Mouse (Mus musculus): ENCODE measurements around the gene Kalrn. TPM values are rescaled to one million over a fixed set of nuclear protein-coding genes. Genes with fewer than 3 reads are reported as not detected.

The Kalrn gene
- total RNA-seq, 2 experiments from 2014 or later: 17.6 to 20.2 TPM

- no peak for DNase-seq
Observed at GRCm38 (mm10) chr16:34034267-34034666, 539.1 kb downstream of the Kalrn start.

- DNase-seq: no peak
Observed at GRCm38 (mm10) chr16:34032011-34032645, 541.2 kb downstream of the Kalrn start.

- no peak for DNase-seq
Observed at GRCm38 (mm10) chr16:34031565-34031964, 541.8 kb downstream of the Kalrn start.

GRCm38 (mm10) chr16:34030379-34030778, 543.0 kb downstream of the Kalrn start:
- DNase-seq: no peak

- DNase-seq: no peak
Observed at GRCm38 (mm10) chr16:34029790-34030189, 543.5 kb downstream of the Kalrn start.

- DNase-seq: no peak
Observed at GRCm38 (mm10) chr16:34017241-34017640, 556.1 kb downstream of the Kalrn start.

- no peak for DNase-seq
Observed at GRCm38 (mm10) chr16:34011991-34012845, 561.1 kb downstream of the Kalrn start.

- no peak for DNase-seq
Observed at GRCm38 (mm10) chr16:34009567-34009966, 563.8 kb downstream of the Kalrn start.

- no peak for DNase-seq
Observed at GRCm38 (mm10) chr16:34005986-34006385, 567.3 kb downstream of the Kalrn start.

- DNase-seq: peak; percentile 47
Observed at GRCm38 (mm10) chr16:34004128-34004578, 569.2 kb downstream of the Kalrn start.

GRCm38 (mm10) chr16:34003566-34004127, 569.7 kb downstream of the Kalrn start:
- no peak for DNase-seq

- DNase-seq: peak; percentile 20
Observed at GRCm38 (mm10) chr16:34000715-34001114, 572.6 kb downstream of the Kalrn start.

- DNase-seq: peak; percentile 42
Observed at GRCm38 (mm10) chr16:33999388-33999787, 573.9 kb downstream of the Kalrn start.

- DNase-seq: no peak
Observed at GRCm38 (mm10) chr16:33998011-33998410, 575.3 kb downstream of the Kalrn start.

- DNase-seq: peak; percentile 70
Observed at GRCm38 (mm10) chr16:33996030-33996429, 577.3 kb downstream of the Kalrn start.

- no peak for DNase-seq
Observed at GRCm38 (mm10) chr16:33995496-33995895, 577.8 kb downstream of the Kalrn start.

- no peak for DNase-seq
Observed at GRCm38 (mm10) chr16:33994321-33994720, 579.0 kb downstream of the Kalrn start.

GRCm38 (mm10) chr16:33990712-33991111, 582.6 kb downstream of the Kalrn start:
- no peak for DNase-seq

- no peak for DNase-seq
Observed at GRCm38 (mm10) chr16:33989106-33989505, 584.2 kb downstream of the Kalrn start.

- peak; percentile 46 for DNase-seq
Observed at GRCm38 (mm10) chr16:33988358-33989012, 584.8 kb downstream of the Kalrn start.

GRCm38 (mm10) chr16:33986993-33987392, 586.3 kb downstream of the Kalrn start:
- DNase-seq: no peak

GRCm38 (mm10) chr16:33985372-33985771, 588.0 kb downstream of the Kalrn start:
- no peak for DNase-seq

GRCm38 (mm10) chr16:33983712-33984111, 589.6 kb downstream of the Kalrn start:
- no peak for DNase-seq

Measured in gastrocnemius, postnatal 10 days (tissue).